Mouse (Mus musculus) heart, embryonic 13.5 days (tissue): ENCODE measurements around the gene Etl4. TPM values are rescaled to one million over a fixed set of nuclear protein-coding genes. Genes with fewer than 3 reads are reported as not detected.
A peak's percentile ranks its signal among the peaks of the same experiment; 100 is the strongest.

ENCODE experiments used
- ATAC-seq: fragments of 200-750 bp; cut with Nextera tagmentation; 2 replicates; pipeline ENCODE4 v1.8.0; 2017; ENCODE audit warnings: moderate TSS enrichment; ENCODE audit not compliant: insufficient number of reproducible peaks, low FRiP score, low TSS enrichment; ENCODE audit errors: extremely low read depth
- H3K27ac ChIP-seq: fragments of 300-500 bp; sonication (generic); replicated peaks from 2 replicates; pipeline ENCODE4 v1.5.1; 2015; ENCODE audit warnings: moderate library complexity, mild to moderate bottlenecking, inconsistent platforms
- H3K27me3 ChIP-seq: fragments of 300-500 bp; sonication (generic); replicated peaks from 2 replicates; pipeline ENCODE4 v1.6.1; 2015; ENCODE audit warnings: mild to moderate bottlenecking, inconsistent platforms
- H3K36me3 ChIP-seq: fragments of 300-500 bp; sonication (generic); 2 replicates; pipeline ENCODE4 v1.6.1; 2015; ENCODE audit warnings: mild to moderate bottlenecking, inconsistent platforms
- H3K4me1 ChIP-seq: fragments of 300-500 bp; sonication (generic); 2 replicates; pipeline ENCODE4 v1.6.1; 2015; ENCODE audit warnings: inconsistent platforms
- H3K4me2 ChIP-seq: fragments of 300-500 bp; sonication (generic); 2 replicates; pipeline ENCODE4 v1.6.1; 2015; ENCODE audit warnings: inconsistent platforms, mild to moderate bottlenecking, moderate library complexity
- H3K4me3 ChIP-seq: fragments of 300-500 bp; sonication (generic); 2 replicates; pipeline ENCODE4 v1.5.1; 2015; ENCODE audit warnings: moderate library complexity, mild to moderate bottlenecking, inconsistent platforms
- H3K9ac ChIP-seq: fragments of 300-500 bp; sonication (generic); 2 replicates; pipeline ENCODE4 v1.6.1; 2015; ENCODE audit warnings: inconsistent platforms, mild to moderate bottlenecking, moderate library complexity
- H3K9me3 ChIP-seq: fragments of 300-500 bp; sonication (generic); 2 replicates; pipeline ENCODE4 v1.6.1; 2016; ENCODE audit warnings: inconsistent platforms
- WGBS: fragments of 180-500 bp; shearing (Covaris S2); methylation state at CpG from one replicate; pipeline ENCODE4 v1.1.7; 2015; ENCODE audit warnings: mixed read lengths; 5-methylcytosine and 5-hydroxymethylcytosine counted together
- polyA plus RNA-seq: library from polyadenylated mRNA; unstranded; fragments of >200 nt; fragmentation: Nextera tagmentation; extraction: Ambion mirVana; gene quantifications from 2 replicates; pipeline ENCODE4 v1.2.1, GENCODE M21; 2015

The Etl4 gene
- polyA plus RNA-seq, 1 experiment from 2014 or later, result 8.4 TPM

DNA sequence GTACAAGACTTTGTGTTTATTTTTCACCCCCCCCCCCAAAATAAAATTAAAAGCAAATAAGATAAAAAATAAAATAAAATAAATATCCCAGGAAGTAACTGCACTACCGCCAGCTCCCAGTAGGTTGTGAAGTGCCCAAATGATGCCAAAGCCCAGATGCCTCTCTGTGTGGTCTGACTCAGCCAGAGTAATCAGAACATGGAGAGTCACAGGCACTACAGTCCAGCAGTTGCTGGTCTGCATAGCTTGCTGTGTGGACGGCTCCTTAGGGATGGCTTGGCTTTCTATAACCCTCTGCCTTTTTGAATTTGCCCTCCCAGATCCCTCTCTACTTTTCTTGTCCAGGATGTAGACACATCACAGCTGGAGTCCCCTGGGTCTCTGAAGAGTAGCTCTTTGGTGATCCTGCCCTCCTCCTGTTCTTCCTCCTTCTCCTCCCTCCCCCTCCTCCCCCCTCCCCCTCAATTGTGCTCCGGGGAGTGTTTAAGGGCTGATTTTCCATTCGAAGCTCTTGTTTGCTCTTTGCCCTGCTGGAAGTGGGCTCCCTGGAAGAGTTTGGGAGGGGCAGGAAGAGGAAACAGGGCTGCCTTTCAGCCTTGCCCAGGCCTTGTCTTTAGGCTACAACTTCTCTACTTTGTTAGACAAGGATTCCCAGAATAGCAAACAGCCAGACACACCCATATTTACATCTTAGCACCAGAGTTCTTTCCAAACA lies 616.5 kb downstream of the Etl4 start:
- WGBS, result 28% methylated on average over 4 of the region's 4 CpGs
- H3K27ac ChIP-seq, result 0 out of 2 replicates have a peak overlapping the region, but pooled peaks have one; percentile 26
- H3K36me3 ChIP-seq, result peaks cover 12% of the 10 kb centered on the region
- no peaks in the 10 kb centered on the region for H3K27me3 ChIP-seq
- no peaks in the 10 kb centered on the region for H3K9me3 ChIP-seq
- H3K4me3 ChIP-seq, result no peak overlapping the region
- no peak overlapping the region for H3K9ac ChIP-seq
- H3K4me2 ChIP-seq, result no peak overlapping the region
- ATAC-seq, result no peak
- peaks cover 19% of the 10 kb centered on the region for H3K4me1 ChIP-seq

DNA sequence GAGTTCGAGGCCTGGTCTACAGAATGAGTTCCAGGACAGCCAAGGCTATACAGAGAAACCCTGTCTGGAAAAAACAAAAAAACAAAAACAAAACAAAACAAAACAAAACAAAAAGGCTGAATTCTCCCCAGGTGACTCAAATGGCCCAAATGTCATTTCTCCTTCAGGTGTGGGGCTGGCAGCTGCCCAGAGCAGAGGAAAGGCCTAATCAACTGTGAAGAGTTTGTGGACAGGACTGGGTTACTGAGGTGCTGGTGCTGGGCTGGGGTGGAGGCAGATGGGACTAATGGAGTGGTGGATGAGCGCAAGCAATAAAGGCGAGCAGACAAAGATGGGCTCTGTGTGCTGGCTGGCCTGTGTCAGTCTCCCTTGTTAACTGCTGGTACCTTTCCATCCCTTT lies 617.3 kb downstream of the Etl4 start:
- Histone ChIP-seq H3K4me1 (peaks cover 10% of the 10 kb centered on the region), H3K27me3 (no peaks in the 10 kb centered on the region), H3K9ac (no peak overlapping the region), H3K4me3 (no peak overlapping the region), H3K9me3 (no peaks in the 10 kb centered on the region), H3K4me2 (no peak overlapping the region), H3K27ac (peak overlapping the region; percentile 26; the same call in 1 of the 2 replicates), H3K36me3 (peaks cover 17% of the 10 kb centered on the region)
- ATAC-seq, result no peak
- 88% methylated on average over 3 of the region's 3 CpGs for WGBS

- Histone ChIP-seq H3K9ac (no peak overlapping the region), H3K9me3 (no peaks in the 10 kb centered on the region), H3K4me2 (no peak overlapping the region), H3K36me3 (peaks cover 17% of the 10 kb centered on the region), H3K4me3 (no peak overlapping the region), H3K27ac (no peak overlapping the region), H3K4me1 (peaks cover 11% of the 10 kb centered on the region), H3K27me3 (no peaks in the 10 kb centered on the region)
- no peak for ATAC-seq
- 18% methylated on average over 3 of the region's 3 CpGs for WGBS
Observed at GRCm38 (mm10) chr2:20532623-20533022, 623.0 kb downstream of the Etl4 start.

GRCm38 (mm10) chr2:20537785-20538184 lies 628.2 kb downstream of the Etl4 start:
- WGBS, result 64% methylated on average over 6 of the region's 6 CpGs
- no peak overlapping the region for H3K4me2 ChIP-seq
- no peak overlapping the region for H3K4me3 ChIP-seq
- 0 out of 2 replicates have a peak, but pooled peaks cover 3% of the 10 kb centered on the region for H3K36me3 ChIP-seq
- no peaks in the 10 kb centered on the region for H3K27me3 ChIP-seq
- H3K9me3 ChIP-seq, result no peaks in the 10 kb centered on the region
- no peak for ATAC-seq
- peaks cover 9% of the 10 kb centered on the region for H3K4me1 ChIP-seq
- H3K9ac ChIP-seq, result no peak overlapping the region
- no peak overlapping the region for H3K27ac ChIP-seq

GRCm38 (mm10) chr2:20538871-20539270 lies 629.3 kb downstream of the Etl4 start:
- Histone ChIP-seq H3K27ac (no peak overlapping the region), H3K4me1 (peaks cover 8% of the 10 kb centered on the region), H3K9ac (no peak overlapping the region), H3K27me3 (no peaks in the 10 kb centered on the region), H3K4me3 (no peak overlapping the region), H3K9me3 (no peaks in the 10 kb centered on the region), H3K36me3 (0 out of 2 replicates have a peak, but pooled peaks cover 3% of the 10 kb centered on the region), H3K4me2 (no peak overlapping the region)
- 66% methylated on average over 4 of the region's 4 CpGs for WGBS
- no peak for ATAC-seq

DNA sequence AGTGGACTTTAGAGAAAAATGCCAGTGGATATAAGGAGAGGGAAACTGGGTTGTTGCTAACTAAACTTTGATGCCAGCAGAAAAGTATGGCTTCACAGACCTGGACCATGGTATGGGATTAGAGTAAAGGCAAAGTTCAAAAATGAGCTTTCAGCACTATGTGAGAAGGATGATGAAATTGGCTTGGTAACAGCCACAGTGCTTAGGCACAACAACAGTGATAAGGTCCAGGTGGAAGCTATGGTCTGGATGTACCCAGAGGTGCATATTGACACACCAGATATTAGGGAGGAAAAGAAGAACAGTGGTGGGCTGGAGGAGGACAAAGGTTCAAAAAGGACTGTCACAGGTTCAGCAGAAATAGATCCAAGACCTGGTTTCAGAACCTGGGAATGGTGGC lies 631.7 kb downstream of the Etl4 start:
- Histone ChIP-seq H3K4me3 (no peak overlapping the region), H3K4me2 (no peak overlapping the region), H3K9ac (no peak overlapping the region), H3K27me3 (no peaks in the 10 kb centered on the region), H3K4me1 (peaks cover 9% of the 10 kb centered on the region), H3K9me3 (no peaks in the 10 kb centered on the region), H3K36me3 (0 out of 2 replicates have a peak, but pooled peaks cover 3% of the 10 kb centered on the region), H3K27ac (no peak overlapping the region)
- no peak for ATAC-seq

DNA sequence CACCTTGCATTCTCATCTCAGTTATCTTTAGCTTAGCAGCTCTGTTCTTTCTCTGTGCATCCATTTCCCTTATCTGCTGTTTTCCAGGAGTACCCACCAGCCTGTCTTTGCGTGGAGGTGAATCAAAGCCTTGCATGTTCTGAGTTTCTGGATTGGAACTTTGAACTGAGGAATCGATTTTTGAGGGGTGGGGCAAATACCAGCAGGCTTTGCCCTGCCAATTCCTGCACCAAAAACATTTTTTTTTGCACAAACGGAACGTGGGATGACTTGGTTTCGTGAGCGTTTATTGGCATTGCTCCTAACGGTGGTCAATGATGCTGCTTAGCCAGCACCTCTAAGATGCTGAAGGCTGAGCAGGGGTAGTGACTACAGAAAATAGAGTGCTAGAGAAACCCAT lies 632.7 kb downstream of the Etl4 start:
- H3K27me3 ChIP-seq, result no peaks in the 10 kb centered on the region
- WGBS, result 75% methylated on average over 7 of the region's 7 CpGs
- H3K4me1 ChIP-seq, result peaks cover 19% of the 10 kb centered on the region
- no peak overlapping the region for H3K27ac ChIP-seq
- no peaks in the 10 kb centered on the region for H3K9me3 ChIP-seq
- H3K4me3 ChIP-seq, result no peak overlapping the region
- 0 out of 2 replicates have a peak, but pooled peaks cover 3% of the 10 kb centered on the region for H3K36me3 ChIP-seq
- no peak for ATAC-seq
- H3K9ac ChIP-seq, result no peak overlapping the region
- H3K4me2 ChIP-seq, result no peak overlapping the region

GRCm38 (mm10) chr2:20545624-20546023 lies 636.0 kb downstream of the Etl4 start:
- 61% methylated on average over 2 of the region's 2 CpGs for WGBS
- no peak overlapping the region for H3K9ac ChIP-seq
- no peaks in the 10 kb centered on the region for H3K9me3 ChIP-seq
- H3K27me3 ChIP-seq, result no peaks in the 10 kb centered on the region
- no peak overlapping the region for H3K4me3 ChIP-seq
- ATAC-seq, result no peak
- no peaks in the 10 kb centered on the region for H3K36me3 ChIP-seq
- no peak overlapping the region for H3K27ac ChIP-seq
- peaks cover 18% of the 10 kb centered on the region for H3K4me1 ChIP-seq
- no peak overlapping the region for H3K4me2 ChIP-seq

DNA sequence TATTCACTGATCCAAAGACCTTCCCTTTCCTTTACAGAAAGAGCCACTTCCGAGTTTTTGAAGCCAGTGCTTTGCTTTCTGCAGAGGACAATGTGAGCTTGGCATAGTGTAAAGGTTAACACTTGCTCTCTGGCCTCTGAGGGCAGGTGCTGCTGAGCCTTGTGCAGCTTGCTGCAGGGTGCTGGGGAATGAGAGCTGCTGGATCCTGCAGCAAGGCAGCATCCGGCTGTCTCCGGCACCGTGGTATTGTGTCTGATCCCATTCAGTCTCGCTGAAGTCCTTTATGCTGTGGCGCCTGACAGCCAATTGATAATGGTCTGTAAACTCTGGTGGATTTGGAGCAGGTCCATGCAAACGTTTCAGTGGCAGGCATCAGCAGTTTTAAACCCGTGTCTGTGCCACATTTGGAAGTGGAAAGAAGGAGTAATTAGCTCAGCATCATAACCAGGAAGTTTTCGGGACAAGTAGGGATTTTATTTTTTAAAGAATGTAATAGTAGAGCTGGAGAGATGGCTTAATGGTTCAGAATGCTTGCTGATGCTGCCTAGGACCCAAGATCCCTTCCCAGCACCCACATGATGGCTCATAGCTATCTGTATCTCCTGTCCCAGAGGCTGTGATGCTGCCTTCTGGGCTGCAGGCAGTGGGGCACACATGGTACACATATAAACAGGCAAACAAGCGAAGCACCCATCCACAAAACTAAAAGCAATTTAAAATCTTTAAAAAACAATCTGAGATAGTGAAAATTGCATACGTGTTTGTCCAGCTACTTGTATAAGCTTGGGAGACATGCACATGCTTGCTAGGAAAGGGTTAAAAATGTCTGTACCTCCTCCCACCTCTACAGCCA lies 637.1 kb downstream of the Etl4 start:
- Histone ChIP-seq H3K9me3 (no peaks in the 10 kb centered on the region), H3K27ac (no peak overlapping the region; the same call in 1 of the 2 replicates), H3K4me2 (peak overlapping the region; percentile 67), H3K4me1 (peaks cover 18% of the 10 kb centered on the region), H3K27me3 (no peaks in the 10 kb centered on the region), H3K4me3 (peak overlapping the region; percentile 41), H3K9ac (peak overlapping the region; percentile 63), H3K36me3 (no peaks in the 10 kb centered on the region)
- 18% methylated on average over 11 of the region's 11 CpGs for WGBS
- ATAC-seq, result no peak

DNA sequence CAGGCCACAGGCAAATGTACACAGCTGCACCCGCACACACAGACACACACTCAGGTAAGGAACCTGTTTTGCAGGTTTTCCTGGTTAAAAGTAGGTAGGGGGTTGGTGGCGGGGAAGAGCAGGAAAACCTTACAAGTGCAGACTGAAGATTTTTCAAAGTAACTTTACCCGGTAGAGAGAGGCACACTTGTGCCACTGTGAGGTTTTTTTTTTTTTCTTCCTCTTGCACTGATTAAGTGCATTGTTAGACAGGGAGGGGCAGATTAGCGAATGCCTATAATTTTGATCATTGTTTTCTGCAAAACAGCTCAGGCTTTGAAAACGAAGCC lies 637.7 kb downstream of the Etl4 start:
- H3K36me3 ChIP-seq, result no peaks in the 10 kb centered on the region
- H3K9me3 ChIP-seq, result no peaks in the 10 kb centered on the region
- peaks cover 20% of the 10 kb centered on the region for H3K4me1 ChIP-seq
- no peak overlapping the region for H3K27ac ChIP-seq
- 14% methylated on average over 5 of the region's 5 CpGs for WGBS
- peak overlapping the region; percentile 63 for H3K9ac ChIP-seq
- no peaks in the 10 kb centered on the region for H3K27me3 ChIP-seq
- peak overlapping the region; percentile 41 for H3K4me3 ChIP-seq
- peak overlapping the region; percentile 67 for H3K4me2 ChIP-seq
- no peak for ATAC-seq

- peak overlapping the region; percentile 67 for H3K4me2 ChIP-seq
- ATAC-seq, result no peak
- H3K9ac ChIP-seq, result peak overlapping the region; percentile 63
- 43% methylated on average over 18 of the region's 18 CpGs for WGBS
- H3K9me3 ChIP-seq, result no peaks in the 10 kb centered on the region
- H3K4me3 ChIP-seq, result peak overlapping the region; percentile 41
- H3K36me3 ChIP-seq, result no peaks in the 10 kb centered on the region
- no peak overlapping the region for H3K27ac ChIP-seq
- peaks cover 23% of the 10 kb centered on the region for H3K4me1 ChIP-seq
- no peaks in the 10 kb centered on the region for H3K27me3 ChIP-seq
Observed at GRCm38 (mm10) chr2:20547686-20548624, 638.4 kb downstream of the Etl4 start.
